ENCODE assay signal across 8 mouse cellular contexts in genomic region chr11:95824071-95824876, GRCm38 (mm10). TPM values are rescaled to one million over a fixed set of nuclear protein-coding genes. Genes with fewer than 3 reads are reported as not detected.
DNase-seq lines count a peak whose midpoint lies in the region; ATAC-seq lines count a peak whose summit lies in the region.

Phospho1 (plus strand) TSS chr11:95824499.

- H3K4me2 ChIP-seq in heart, embryonic 13.5 days: peak within 1 kb of the TSS; percentile 97
- H3K4me2 ChIP-seq in liver, embryonic 15.5 days: peak within 1 kb of the TSS; percentile 98
- peak within 1 kb of the TSS; percentile 96 for H3K4me2 ChIP-seq in neural tube, embryonic 12.5 days (replicated peaks)

- peak; percentile 94 for DNase-seq in CD4-positive, CD25-positive, alpha-beta regulatory T cell, adult 2 months (ENCODE audit: low read depth, low spot score)
- DNase-seq in brain, embryonic 18.5 days (ENCODE audit: low read depth, low spot score): peak; percentile 66
- peak; percentile 96 for DNase-seq in kidney, postnatal 14 days
- DNase-seq in telencephalon, adult 2 months (ENCODE audit: low read depth, low spot score): peak; percentile 67

- peaks cover 52% of the 10 kb centered on the region for H3K27me3 ChIP-seq in heart, embryonic 13.5 days (replicated peaks)
- H3K27me3 ChIP-seq in liver, embryonic 15.5 days: peaks cover 33% of the 10 kb centered on the region
- H3K27me3 ChIP-seq in neural tube, embryonic 12.5 days (replicated peaks): peaks cover 62% of the 10 kb centered on the region

- peak; percentile 89 for ATAC-seq in erythroid progenitor cell, adult 5-6 weeks (replicated peaks; ENCODE audit: low FRiP score, poor library complexity, severe bottlenecking)
- peak; percentile 92 for ATAC-seq in heart, embryonic 13.5 days (ENCODE audit: extremely low read depth, insufficient number of reproducible peaks, low FRiP score, low TSS enrichment)
- peak; percentile 92 for ATAC-seq in liver, embryonic 15.5 days (ENCODE audit: insufficient read depth)
- ATAC-seq in neural tube, embryonic 12.5 days (ENCODE audit: low FRiP score, low read depth): peak; percentile 94

- no peaks in the 10 kb centered on the region for H3K36me3 ChIP-seq in heart, embryonic 13.5 days
- H3K36me3 ChIP-seq in liver, embryonic 15.5 days (replicated peaks): no peaks in the 10 kb centered on the region
- no peaks in the 10 kb centered on the region for H3K36me3 ChIP-seq in neural tube, embryonic 12.5 days

- H3K9ac ChIP-seq in heart, embryonic 13.5 days: peak within 1 kb of the TSS; percentile 83
- H3K9ac ChIP-seq in liver, embryonic 15.5 days: peak within 1 kb of the TSS; percentile 91
- H3K9ac ChIP-seq in neural tube, embryonic 12.5 days: peak within 1 kb of the TSS; percentile 69

- H3K4me1 ChIP-seq in heart, embryonic 13.5 days: peaks cover 24% of the 10 kb centered on the region
- peaks cover 66% of the 10 kb centered on the region for H3K4me1 ChIP-seq in liver, embryonic 15.5 days (replicated peaks)
- H3K4me1 ChIP-seq in neural tube, embryonic 12.5 days: peaks cover 7% of the 10 kb centered on the region

- WGBS in heart, embryonic 13.5 days: under 1% methylated on average over 76 of the region's 78 CpGs
- under 1% methylated on average over 78 of the region's 78 CpGs for WGBS in liver, embryonic 15.5 days (ENCODE audit: insufficient replicate concordance)
- under 1% methylated on average over 78 of the region's 78 CpGs for WGBS in neural tube, embryonic 12.5 days

- H3K4me3 ChIP-seq in heart, embryonic 13.5 days: peak within 1 kb of the TSS; percentile 66
- H3K4me3 ChIP-seq in liver, embryonic 15.5 days (replicated peaks): peak within 1 kb of the TSS; percentile 76
- H3K4me3 ChIP-seq in neural tube, embryonic 12.5 days: peak within 1 kb of the TSS; percentile 70

- peak within 1 kb of the TSS; percentile 53 for H3K27ac ChIP-seq in heart, embryonic 13.5 days (replicated peaks)
- H3K27ac ChIP-seq in liver, embryonic 15.5 days (replicated peaks): peak within 1 kb of the TSS; percentile 84
- H3K27ac ChIP-seq in neural tube, embryonic 12.5 days: no peak within 1 kb of the TSS

- no peaks in the 10 kb centered on the region for H3K9me3 ChIP-seq in heart, embryonic 13.5 days
- H3K9me3 ChIP-seq in liver, embryonic 15.5 days (replicated peaks): no peaks in the 10 kb centered on the region
- H3K9me3 ChIP-seq in neural tube, embryonic 12.5 days: no peaks in the 10 kb centered on the region

RNA-seq across cellular contexts. Expression of gene Phospho1, which starts in this region (rescaled TPM):
- 10.1 and 12.6 TPM in 2 replicates for total RNA-seq in erythroid progenitor cell, adult 5-6 weeks (2015; ENCODE audit: low replicate concordance)
- total RNA-seq in erythroid progenitor cell, adult 5-6 weeks (2017; ENCODE audit: low replicate concordance): 18.6 TPM in 1 of 2 replicates, not detected in the other
- polyA plus RNA-seq in heart, embryonic 13.5 days (2015; fragmentation: Nextera tagmentation; extraction: Ambion mirVana): 1.8 and 2.2 TPM in 2 replicates
- 6.4 and 7.1 TPM in 2 replicates for polyA plus RNA-seq in liver, embryonic 15.5 days (2015; fragmentation: Nextera tagmentation; extraction: Ambion mirVana)
- polyA plus RNA-seq in neural tube, embryonic 12.5 days (2016; fragmentation: Nextera tagmentation; extraction: Ambion mirVana): not detected in 2 replicates

Comparison
In these comparisons a context has a peak if more than half of its experiments do, and no peak if none do; other contexts are left out.
1. Peak in ATAC-seq, H3K4me3 ChIP-seq, H3K9ac ChIP-seq and H3K4me2 ChIP-seq in neural tube, embryonic 12.5 days; RNA of the gene not detected or under 1 TPM.